Mouse (Mus musculus): ENCODE data around the gene Izumo1r. TPM values are rescaled to one million over a fixed set of nuclear protein-coding genes. Genes with fewer than 3 reads are reported as not detected.

The Izumo1r gene
- polyA plus RNA-seq, 1 experiment from 2014 or later: not detected

DNA sequence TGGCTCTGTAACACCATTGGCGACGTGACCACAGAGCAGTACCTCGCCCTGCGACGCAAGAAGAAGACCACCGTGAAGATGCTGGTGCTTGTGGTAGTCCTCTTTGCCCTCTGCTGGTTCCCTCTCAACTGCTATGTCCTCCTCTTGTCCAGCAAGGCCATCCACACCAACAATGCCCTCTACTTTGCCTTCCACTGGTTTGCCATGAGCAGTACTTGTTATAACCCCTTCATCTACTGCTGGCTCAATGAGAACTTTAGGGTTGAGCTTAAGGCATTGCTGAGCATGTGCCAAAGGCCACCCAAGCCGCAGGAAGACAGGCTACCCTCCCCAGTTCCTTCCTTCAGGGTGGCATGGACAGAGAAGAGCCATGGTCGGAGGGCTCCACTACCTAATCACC lies 35.4 kb downstream of the Izumo1r start:
- H3K27ac ChIP-seq (ENCODE audit: low read depth, low read length): no peak overlapping the region
- 89% methylated on average over 8 of the region's 8 CpGs for WGBS (ENCODE audit: insufficient replicate concordance)

DNA sequence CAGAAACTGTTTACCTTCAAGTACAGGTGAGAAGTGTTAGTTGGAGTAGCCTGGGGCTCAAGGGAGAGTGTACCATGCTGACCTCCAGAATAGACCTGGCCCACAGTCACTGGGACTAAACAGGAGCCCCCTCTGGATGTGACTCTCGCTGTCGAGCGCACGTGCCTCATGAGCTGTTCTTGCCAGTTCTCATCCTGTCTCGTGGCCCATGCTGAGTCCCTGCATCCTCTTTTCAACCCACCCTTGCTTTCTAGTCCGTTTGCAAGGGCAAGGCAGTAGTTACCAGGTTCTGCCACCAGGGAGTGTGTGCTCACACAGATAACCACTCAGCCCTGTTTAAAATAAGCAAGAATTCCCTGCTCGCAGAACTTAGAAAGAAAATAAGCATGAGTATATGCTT lies 36.8 kb downstream of the Izumo1r start:
- Histone ChIP-seq H3K4me1 (ENCODE audit: control insufficient read depth, insufficient read depth, low read length) (0 out of 2 replicates have a peak, but pooled peaks cover 2% of the 10 kb centered on the region), H3K4me3 (ENCODE audit: low read depth, low read length) (no peak overlapping the region), H3K4me2 (no peak overlapping the region), H3K27ac (ENCODE audit: low read depth, low read length) (no peak overlapping the region), H3K9ac (ENCODE audit: low read depth, low read length) (no peak overlapping the region), H3K36me3 (ENCODE audit: control insufficient read depth, insufficient read depth, low read length) (no peaks in the 10 kb centered on the region), H3K27me3 (ENCODE audit: control insufficient read depth, insufficient read depth, low read length) (peaks cover 9% of the 10 kb centered on the region), H3K9me3 (replicated peaks; ENCODE audit: control insufficient read depth, low read length) (no peaks in the 10 kb centered on the region)
- no peak for ATAC-seq (replicated peaks; ENCODE audit: insufficient number of reproducible peaks, low FRiP score, low TSS enrichment)
- 33% methylated on average over 7 of the region's 7 CpGs for WGBS (ENCODE audit: insufficient replicate concordance)

More for the DNA sequence above, 35.4 kb downstream of the Izumo1r start:
- Histone ChIP-seq H3K9ac (ENCODE audit: low read depth, low read length) (no peak overlapping the region), H3K27me3 (ENCODE audit: control insufficient read depth, insufficient read depth, low read length) (peaks cover under 1% of the 10 kb centered on the region), H3K4me1 (ENCODE audit: control insufficient read depth, insufficient read depth, low read length) (0 out of 2 replicates have a peak, but pooled peaks cover 5% of the 10 kb centered on the region), H3K4me2 (no peak overlapping the region), H3K9me3 (replicated peaks; ENCODE audit: control insufficient read depth, low read length) (no peaks in the 10 kb centered on the region), H3K36me3 (ENCODE audit: control insufficient read depth, insufficient read depth, low read length) (no peaks in the 10 kb centered on the region), H3K4me3 (ENCODE audit: low read depth, low read length) (no peak overlapping the region)
- ATAC-seq (replicated peaks; ENCODE audit: insufficient number of reproducible peaks, low FRiP score, low TSS enrichment): no peak

DNA sequence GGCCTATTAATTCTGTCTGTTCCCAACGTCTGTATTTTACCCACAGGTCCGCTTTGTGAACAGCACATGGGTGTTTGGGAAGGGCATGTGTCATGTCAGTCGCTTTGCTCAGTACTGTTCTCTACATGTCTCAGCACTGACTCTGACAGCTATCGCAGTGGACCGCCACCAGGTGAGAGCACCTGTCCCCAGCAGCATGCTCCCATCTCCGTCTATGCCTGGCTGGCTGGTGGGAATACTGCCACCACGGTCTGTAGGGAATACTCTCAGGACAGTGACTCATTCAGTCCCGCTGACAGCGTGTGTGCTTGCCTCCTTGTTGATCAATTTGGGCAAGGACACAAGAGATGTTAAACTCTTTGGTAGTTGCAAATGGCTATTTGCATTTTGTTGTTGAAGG lies 39.0 kb downstream of the Izumo1r start:
- WGBS (ENCODE audit: insufficient replicate concordance): 76% methylated on average over 9 of the region's 9 CpGs

DNA sequence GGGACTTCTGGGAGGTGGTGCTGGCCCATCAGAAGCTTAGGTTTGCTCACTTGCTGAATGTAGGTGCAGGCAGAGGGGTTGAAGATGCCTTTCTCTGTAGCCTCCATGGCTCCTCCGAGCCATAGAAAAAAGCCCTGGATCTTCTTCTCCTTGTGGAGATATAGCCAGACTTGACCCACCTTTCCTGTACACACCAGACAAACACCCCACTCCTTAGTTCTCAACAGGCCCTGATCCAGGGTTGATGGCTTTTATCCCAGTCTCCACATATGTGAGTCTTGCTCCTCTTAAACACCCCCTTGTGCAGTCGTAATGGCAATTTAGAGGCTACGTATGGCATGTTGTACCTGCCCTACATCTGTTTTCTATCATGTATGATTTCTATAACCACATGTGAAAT lies 40.6 kb downstream of the Izumo1r start:
- Histone ChIP-seq H3K4me1 (ENCODE audit: control insufficient read depth, insufficient read depth, low read length) (0 out of 2 replicates have a peak, but pooled peaks cover 3% of the 10 kb centered on the region), H3K9ac (ENCODE audit: low read depth, low read length) (no peak overlapping the region), H3K9me3 (replicated peaks; ENCODE audit: control insufficient read depth, low read length) (no peaks in the 10 kb centered on the region), H3K27ac (ENCODE audit: low read depth, low read length) (no peak overlapping the region), H3K4me3 (ENCODE audit: low read depth, low read length) (no peak overlapping the region), H3K4me2 (no peak overlapping the region), H3K27me3 (ENCODE audit: control insufficient read depth, insufficient read depth, low read length) (peaks cover 45% of the 10 kb centered on the region), H3K36me3 (ENCODE audit: control insufficient read depth, insufficient read depth, low read length) (no peaks in the 10 kb centered on the region)
- WGBS (ENCODE audit: insufficient replicate concordance): 90% methylated on average over 3 of the region's 3 CpGs
- ATAC-seq (replicated peaks; ENCODE audit: insufficient number of reproducible peaks, low FRiP score, low TSS enrichment): no peak

More for the DNA sequence above, 39.0 kb downstream of the Izumo1r start:
- H3K27ac ChIP-seq (ENCODE audit: low read depth, low read length): no peak overlapping the region
- no peak overlapping the region for H3K9ac ChIP-seq (ENCODE audit: low read depth, low read length)
- H3K4me3 ChIP-seq (ENCODE audit: low read depth, low read length): no peak overlapping the region
- no peak overlapping the region for H3K4me2 ChIP-seq
- ATAC-seq (replicated peaks; ENCODE audit: insufficient number of reproducible peaks, low FRiP score, low TSS enrichment): no peak
- H3K4me1 ChIP-seq (ENCODE audit: control insufficient read depth, insufficient read depth, low read length): 0 out of 2 replicates have a peak, but pooled peaks cover 2% of the 10 kb centered on the region
- H3K36me3 ChIP-seq (ENCODE audit: control insufficient read depth, insufficient read depth, low read length): no peaks in the 10 kb centered on the region
- peaks cover 29% of the 10 kb centered on the region for H3K27me3 ChIP-seq (ENCODE audit: control insufficient read depth, insufficient read depth, low read length)
- no peaks in the 10 kb centered on the region for H3K9me3 ChIP-seq (replicated peaks; ENCODE audit: control insufficient read depth, low read length)

DNA sequence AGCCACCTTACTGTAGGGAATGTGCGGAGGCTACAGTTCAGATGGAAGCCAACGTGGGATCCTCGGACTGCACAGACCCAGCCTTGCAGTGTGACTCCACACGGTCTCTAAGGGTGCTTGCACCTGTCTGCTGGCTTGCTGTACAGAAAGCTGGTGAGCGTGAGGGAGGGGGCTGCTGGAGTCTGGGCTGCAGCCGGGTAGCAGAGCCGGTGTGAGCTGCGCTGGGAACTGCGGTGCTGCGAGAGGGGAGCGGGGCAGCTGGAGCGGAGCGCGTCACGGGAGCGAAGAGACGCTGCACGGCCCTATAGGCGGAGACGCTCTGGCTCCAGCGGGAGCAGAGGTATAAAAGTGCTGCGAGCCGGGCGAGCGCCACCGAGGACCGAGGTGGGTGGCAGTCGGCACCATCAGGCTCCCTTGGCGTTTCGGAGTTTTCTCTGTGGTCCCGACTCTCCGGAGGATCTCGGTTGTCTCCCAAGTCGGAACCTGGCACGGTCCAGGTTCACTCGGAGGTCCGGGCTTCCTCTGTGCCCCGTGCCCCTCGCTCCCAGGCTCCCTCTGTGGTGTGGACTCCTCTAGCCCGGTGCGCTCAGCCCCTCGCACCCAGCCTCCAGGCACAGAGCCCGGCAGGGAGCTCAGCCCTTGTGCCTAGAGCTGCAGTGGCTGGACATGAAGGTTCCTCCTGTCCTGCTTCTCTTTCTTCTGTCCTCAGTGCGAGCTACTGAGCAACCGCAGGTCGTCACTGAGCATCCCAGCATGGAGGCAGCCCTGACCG lies 43.7 kb downstream of the Izumo1r start, which contains the start of gene Gpr83:
Gene Gpr83, plus strand, starts transcription at position 343 of the 772 bp plus-strand sequence.
- H3K9ac ChIP-seq (ENCODE audit: low read depth, low read length): 0 out of 2 replicates have a peak within 1 kb of the TSS, but pooled peaks have one; percentile 4
- 1% methylated on average over 47 of the region's 47 CpGs for WGBS (ENCODE audit: insufficient replicate concordance)
- no peak within 1 kb of the TSS for H3K27ac ChIP-seq (ENCODE audit: low read depth, low read length)
- 0 out of 2 replicates have a peak, but pooled peaks have one; percentile 43 for ATAC-seq (replicated peaks; ENCODE audit: insufficient number of reproducible peaks, low FRiP score, low TSS enrichment)
- peaks cover 56% of the 10 kb centered on the region for H3K27me3 ChIP-seq (ENCODE audit: control insufficient read depth, insufficient read depth, low read length)
- no peaks in the 10 kb centered on the region for H3K9me3 ChIP-seq (replicated peaks; ENCODE audit: control insufficient read depth, low read length)
- 0 out of 2 replicates have a peak, but pooled peaks cover 3% of the 10 kb centered on the region for H3K4me1 ChIP-seq (ENCODE audit: control insufficient read depth, insufficient read depth, low read length)
- H3K4me2 ChIP-seq: peak within 1 kb of the TSS; percentile 61
- H3K4me3 ChIP-seq (ENCODE audit: low read depth, low read length): peak within 1 kb of the TSS; percentile 38
- no peaks in the 10 kb centered on the region for H3K36me3 ChIP-seq (ENCODE audit: control insufficient read depth, insufficient read depth, low read length)

DNA sequence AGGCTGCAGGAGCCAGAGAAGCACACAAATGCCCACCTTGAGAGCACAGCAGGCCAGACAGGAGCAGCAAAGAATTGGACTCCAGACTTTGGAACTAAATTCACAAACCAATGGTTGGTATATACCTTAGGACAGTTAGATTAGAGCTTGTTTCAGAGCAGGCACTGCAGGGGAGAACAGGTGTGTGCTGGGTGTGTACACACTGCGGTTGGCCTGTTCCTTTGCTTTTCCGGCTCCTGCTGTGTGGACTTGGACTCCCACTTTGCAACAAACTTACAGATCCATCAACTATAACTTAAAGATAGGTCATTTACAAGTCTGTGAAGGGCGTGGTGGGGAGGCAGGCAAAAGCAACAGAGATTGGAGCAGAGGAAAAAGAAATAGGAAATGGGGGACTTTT lies 45.0 kb downstream of the Izumo1r start:
- no peak overlapping the region for H3K4me2 ChIP-seq
- 80% methylated on average over 3 of the region's 3 CpGs for WGBS (ENCODE audit: insufficient replicate concordance)
- no peak overlapping the region for H3K27ac ChIP-seq (ENCODE audit: low read depth, low read length)
- no peak overlapping the region for H3K4me3 ChIP-seq (ENCODE audit: low read depth, low read length)
- no peaks in the 10 kb centered on the region for H3K36me3 ChIP-seq (ENCODE audit: control insufficient read depth, insufficient read depth, low read length)
- H3K4me1 ChIP-seq (ENCODE audit: control insufficient read depth, insufficient read depth, low read length): 0 out of 2 replicates have a peak, but pooled peaks cover 3% of the 10 kb centered on the region
- peaks cover 56% of the 10 kb centered on the region for H3K27me3 ChIP-seq (ENCODE audit: control insufficient read depth, insufficient read depth, low read length)
- ATAC-seq (replicated peaks; ENCODE audit: insufficient number of reproducible peaks, low FRiP score, low TSS enrichment): no peak
- no peaks in the 10 kb centered on the region for H3K9me3 ChIP-seq (replicated peaks; ENCODE audit: control insufficient read depth, low read length)
- H3K9ac ChIP-seq (ENCODE audit: low read depth, low read length): no peak overlapping the region

DNA sequence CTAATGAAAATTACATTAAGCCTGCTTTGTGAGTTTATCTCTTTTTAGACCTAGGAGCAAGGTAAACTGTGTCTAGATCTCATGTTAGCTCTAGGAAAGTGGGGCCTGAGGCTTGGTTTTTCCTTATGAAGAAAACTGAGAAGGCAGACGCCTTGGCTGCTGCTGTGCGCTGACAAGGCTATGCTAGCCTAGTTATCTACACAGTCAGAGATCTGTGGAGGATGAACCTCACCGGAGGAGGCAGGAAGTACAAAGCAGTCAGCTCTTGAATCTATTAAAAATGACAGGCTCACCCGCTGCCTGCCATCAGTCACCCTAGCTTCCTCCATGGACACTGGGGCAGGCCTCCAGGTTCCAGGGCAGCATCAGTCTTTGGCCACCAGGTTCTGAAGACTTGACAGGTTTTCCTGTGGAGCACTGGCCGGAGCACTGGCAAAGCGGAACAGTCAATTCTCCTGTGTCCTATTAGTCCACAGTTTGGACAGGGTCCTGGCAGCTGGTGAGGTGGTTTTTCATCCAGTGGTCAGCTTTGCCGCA lies 45.5 kb downstream of the Izumo1r start:
- Histone ChIP-seq H3K4me3 (ENCODE audit: low read depth, low read length) (no peak overlapping the region), H3K27me3 (ENCODE audit: control insufficient read depth, insufficient read depth, low read length) (peaks cover 54% of the 10 kb centered on the region)
- WGBS (ENCODE audit: insufficient replicate concordance): 64% methylated on average over 7 of the region's 7 CpGs

DNA sequence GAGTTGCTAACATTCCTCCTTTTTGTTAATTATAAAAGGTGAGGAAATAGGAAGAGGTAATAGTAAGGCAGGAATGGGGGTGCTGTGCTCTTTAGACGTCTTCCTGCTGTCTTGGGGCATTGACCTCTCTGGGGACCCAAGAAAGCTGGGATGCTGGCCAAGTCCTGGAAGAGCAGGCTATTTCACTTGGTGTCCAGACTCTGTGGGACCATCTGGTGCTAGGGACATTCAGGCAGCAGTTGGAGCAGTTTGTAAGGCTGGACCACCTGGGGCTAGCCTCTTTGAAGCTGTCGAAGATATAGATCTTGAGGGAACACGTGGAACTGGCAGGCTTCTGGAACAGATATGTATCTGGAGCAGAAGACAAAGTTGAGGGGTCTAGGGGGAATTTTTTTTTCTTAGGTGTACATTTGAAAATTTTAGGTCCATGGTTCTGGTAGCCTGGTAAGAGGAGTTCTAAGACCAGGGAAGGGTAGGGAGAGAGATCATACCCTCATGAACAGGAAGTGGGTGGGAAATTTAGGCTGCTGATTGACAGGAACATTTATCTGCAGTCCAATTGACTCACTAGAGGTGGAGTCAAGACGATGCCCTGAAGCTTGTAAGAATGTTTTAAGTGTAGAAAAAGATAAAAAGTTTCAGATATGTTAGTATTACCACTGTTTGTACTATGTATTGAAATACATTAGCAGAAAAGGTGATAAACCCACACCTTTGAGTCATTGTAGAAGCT lies 46.7 kb downstream of the Izumo1r start:
- no peak overlapping the region for H3K4me2 ChIP-seq
- H3K4me1 ChIP-seq (ENCODE audit: control insufficient read depth, insufficient read depth, low read length): 0 out of 2 replicates have a peak, but pooled peaks cover 3% of the 10 kb centered on the region
- no peaks in the 10 kb centered on the region for H3K9me3 ChIP-seq (replicated peaks; ENCODE audit: control insufficient read depth, low read length)
- H3K36me3 ChIP-seq (ENCODE audit: control insufficient read depth, insufficient read depth, low read length): no peaks in the 10 kb centered on the region
- peaks cover 48% of the 10 kb centered on the region for H3K27me3 ChIP-seq (ENCODE audit: control insufficient read depth, insufficient read depth, low read length)
- no peak overlapping the region for H3K4me3 ChIP-seq (ENCODE audit: low read depth, low read length)
- 40% methylated on average over 4 of the region's 4 CpGs for WGBS (ENCODE audit: insufficient replicate concordance)
- H3K27ac ChIP-seq (ENCODE audit: low read depth, low read length): no peak overlapping the region
- no peak for ATAC-seq (replicated peaks; ENCODE audit: insufficient number of reproducible peaks, low FRiP score, low TSS enrichment)
- no peak overlapping the region for H3K9ac ChIP-seq (ENCODE audit: low read depth, low read length)

More for the DNA sequence above, 45.5 kb downstream of the Izumo1r start:
- no peak for ATAC-seq (replicated peaks; ENCODE audit: insufficient number of reproducible peaks, low FRiP score, low TSS enrichment)
- Histone ChIP-seq H3K9me3 (replicated peaks; ENCODE audit: control insufficient read depth, low read length) (no peaks in the 10 kb centered on the region), H3K36me3 (ENCODE audit: control insufficient read depth, insufficient read depth, low read length) (no peaks in the 10 kb centered on the region), H3K4me1 (ENCODE audit: control insufficient read depth, insufficient read depth, low read length) (0 out of 2 replicates have a peak, but pooled peaks cover 3% of the 10 kb centered on the region), H3K9ac (ENCODE audit: low read depth, low read length) (no peak overlapping the region), H3K4me2 (no peak overlapping the region), H3K27ac (ENCODE audit: low read depth, low read length) (no peak overlapping the region)
